Mouse (Mus musculus) monocyte, adult 2 months (primary cell): ENCODE results near the gene Rpl14.

Experiments used
- DNase-seq, 2 experiments: peaks; one replicate each; pipeline ENCODE4 v3.0.0; 2022; ENCODE audit warnings: low spot score in 2 of 2, low read depth in 1 of 2

Rpl14 gene

GRCm38 (mm10) chr9:120603512-120603908 lies 32.3 kb downstream of the Rpl14 start:
- DNase-seq = no peak

DNA sequence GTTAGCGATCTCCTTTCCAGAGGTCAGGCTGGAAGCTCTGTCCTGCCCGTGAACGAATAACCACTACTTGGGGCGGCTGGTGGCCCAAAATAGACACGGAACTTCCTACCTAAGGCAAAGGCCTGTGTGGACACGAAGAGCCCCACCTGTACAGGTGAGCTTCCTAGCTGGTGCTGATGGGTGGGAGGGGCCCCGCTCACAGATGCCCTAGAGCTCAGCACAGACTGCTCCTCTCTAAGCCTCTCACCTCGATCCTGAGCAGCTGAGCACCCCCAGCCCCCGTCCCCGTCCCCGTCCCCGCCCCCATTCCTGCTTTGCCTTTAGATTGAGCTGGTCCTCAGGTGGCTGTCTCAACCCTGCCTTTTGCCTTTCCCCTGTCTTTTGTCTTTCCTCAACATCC lies 32.7 kb downstream of the Rpl14 start:
- no peak for DNase-seq

GRCm38 (mm10) chr9:120611055-120611454 lies 39.8 kb downstream of the Rpl14 start:
- DNase-seq = no peak

- DNase-seq = no peak
Observed at GRCm38 (mm10) chr9:120614059-120614458, 42.8 kb downstream of the Rpl14 start.

DNA sequence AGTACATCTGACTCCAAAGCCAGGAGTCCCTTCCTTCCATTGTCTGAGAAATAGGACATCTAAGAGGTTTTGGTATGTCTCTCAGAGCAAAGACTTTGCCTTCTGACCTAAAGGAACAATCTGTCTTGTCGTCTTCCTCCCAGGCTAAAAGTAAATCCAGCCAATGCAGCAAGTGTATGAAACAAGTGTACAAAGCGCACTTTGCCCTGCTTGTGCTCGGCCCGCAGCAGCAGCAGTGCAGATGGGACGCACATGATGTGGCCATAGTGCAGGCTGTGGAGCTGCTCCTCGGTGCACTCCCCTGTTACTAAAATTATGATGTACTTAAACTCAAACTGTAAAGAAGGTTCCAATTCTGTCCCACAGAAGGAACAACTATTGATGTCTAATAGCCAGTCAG lies 46.9 kb downstream of the Rpl14 start:
- no peak for DNase-seq

DNA sequence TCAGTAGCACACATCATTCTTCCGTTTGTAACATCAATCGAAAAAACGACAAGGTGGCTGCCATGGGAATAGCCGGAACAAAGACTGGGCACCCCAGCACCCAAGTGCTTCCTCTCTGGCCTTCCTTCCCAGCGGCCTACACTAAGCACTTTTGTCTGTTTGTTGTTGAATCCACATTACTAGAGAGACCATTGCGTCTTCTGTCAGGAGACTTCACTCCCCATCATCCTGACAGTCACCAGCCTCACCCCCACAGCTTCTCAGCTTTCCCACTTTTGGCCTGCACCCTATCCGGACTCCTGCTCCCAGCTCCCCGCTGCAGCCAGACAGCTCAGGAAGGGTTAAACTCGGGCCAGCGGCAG lies 48.1 kb downstream of the Rpl14 start:
- no peak for DNase-seq

DNA sequence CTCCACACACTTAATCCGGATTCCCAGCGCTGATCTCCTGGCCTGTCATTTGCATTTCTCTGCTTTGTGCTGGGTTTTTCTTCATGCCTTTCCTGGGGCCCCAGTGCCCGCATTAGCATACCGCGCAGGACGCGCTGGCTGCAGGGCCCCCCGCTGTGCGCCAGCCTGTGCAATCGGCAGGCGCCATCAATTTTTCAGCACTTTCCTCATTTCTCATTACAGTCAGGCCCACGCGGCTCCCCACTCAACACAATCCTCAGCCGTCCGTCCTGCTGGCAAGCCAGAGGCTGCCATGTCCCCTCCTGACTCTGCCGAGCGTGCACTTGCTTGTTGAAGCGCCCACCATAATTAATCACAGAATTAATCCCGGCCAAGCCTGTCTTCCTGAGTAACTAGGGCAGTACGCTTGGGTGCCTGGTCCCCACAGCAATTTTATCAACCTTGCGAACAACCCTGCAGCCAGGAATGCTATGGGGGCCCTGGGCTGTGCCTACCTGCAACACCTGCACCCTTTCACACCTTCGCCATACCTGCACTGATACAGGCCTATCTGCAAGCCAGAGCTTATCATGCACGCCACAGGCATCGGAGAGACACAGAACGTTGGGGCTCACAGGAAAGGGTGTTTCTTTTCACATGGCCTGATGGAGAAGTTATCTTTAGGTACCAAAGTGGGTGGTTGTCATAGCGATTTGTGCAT lies 48.6 kb downstream of the Rpl14 start:
- DNase-seq = no peak

DNA sequence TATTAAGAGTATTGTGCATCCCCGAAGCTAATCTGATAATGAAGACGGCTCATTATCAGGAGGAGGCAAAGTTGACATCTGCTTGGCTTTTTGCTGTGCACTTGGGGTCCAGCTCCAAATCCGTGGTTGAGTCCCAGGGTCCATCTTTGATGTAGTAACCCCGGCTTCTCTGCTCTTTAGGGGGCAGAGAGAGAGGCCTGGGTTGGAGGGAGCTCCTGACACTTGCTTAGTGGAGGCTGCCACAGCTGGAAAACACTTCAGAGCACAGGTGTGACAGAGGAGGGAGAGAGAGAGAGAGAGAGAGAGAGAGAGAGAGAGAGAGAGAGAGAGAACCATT lies 49.1 kb downstream of the Rpl14 start:
- DNase-seq = no peak
